Mouse (Mus musculus) layer of hippocampus, adult 11-12 months (tissue): ENCODE data around the gene Kirrel.

Source experiments
- DNase-seq: peaks from one replicate; pipeline ENCODE4 v3.0.0; 2022; ENCODE audit warnings: low spot score

The Kirrel gene

GRCm38 (mm10) chr3:87174096-87174768 lies at the start of gene Kirrel:
TSS of gene Kirrel (minus strand) at chr3:87174747.
- no peak for DNase-seq

- DNase-seq, result no peak
Measured at GRCm38 (mm10) chr3:87223636-87224035, 49.1 kb upstream of the Kirrel start.

GRCm38 (mm10) chr3:87222346-87222745 lies 47.8 kb upstream of the Kirrel start:
- no peak for DNase-seq

GRCm38 (mm10) chr3:87215176-87215575 lies 40.6 kb upstream of the Kirrel start:
- DNase-seq, result no peak

GRCm38 (mm10) chr3:87214221-87214864 lies 39.8 kb upstream of the Kirrel start:
- peak; percentile 41 for DNase-seq

GRCm38 (mm10) chr3:87206336-87207075 lies 32.0 kb upstream of the Kirrel start:
- no peak for DNase-seq

GRCm38 (mm10) chr3:87196637-87197036 lies 22.1 kb upstream of the Kirrel start:
- no peak for DNase-seq

- DNase-seq, result no peak
Measured at GRCm38 (mm10) chr3:87195041-87195440, 20.5 kb upstream of the Kirrel start.

- no peak for DNase-seq
Measured at GRCm38 (mm10) chr3:87194591-87194990, 20.0 kb upstream of the Kirrel start.

GRCm38 (mm10) chr3:87193756-87194155 lies 19.2 kb upstream of the Kirrel start:
- DNase-seq, result no peak

- DNase-seq, result no peak
Measured at GRCm38 (mm10) chr3:87193352-87193751, 18.8 kb upstream of the Kirrel start.

GRCm38 (mm10) chr3:87176687-87177086 lies 2.1 kb upstream of the Kirrel start:
- no peak for DNase-seq

GRCm38 (mm10) chr3:87175438-87175815 lies 880 bp upstream of the Kirrel start:
- peak; percentile 45 for DNase-seq

GRCm38 (mm10) chr3:87174769-87175437 lies 356 bp upstream of the Kirrel start:
- no peak for DNase-seq

- DNase-seq, result no peak
Measured at GRCm38 (mm10) chr3:87173486-87174085, 961 bp downstream of the Kirrel start.

GRCm38 (mm10) chr3:87173103-87173444 lies 1.5 kb downstream of the Kirrel start:
- no peak for DNase-seq

GRCm38 (mm10) chr3:87172351-87173102 lies 2.0 kb downstream of the Kirrel start:
- no peak for DNase-seq

- DNase-seq, result no peak
Measured at GRCm38 (mm10) chr3:87171201-87172100, 3.1 kb downstream of the Kirrel start.

GRCm38 (mm10) chr3:87169402-87170015 lies 5.0 kb downstream of the Kirrel start:
- DNase-seq, result no peak

- no peak for DNase-seq
Measured at GRCm38 (mm10) chr3:87168756-87169155, 5.8 kb downstream of the Kirrel start.
